Mouse (Mus musculus) stomach, postnatal 0 days (tissue): Measurements from ENCODE around the gene Enpp6. TPM values are rescaled to one million over a fixed set of nuclear protein-coding genes. Genes with fewer than 3 reads are reported as not detected.

Source experiments
- ATAC-seq: fragments of 200-750 bp; cut with Nextera tagmentation; 2 replicates; pipeline ENCODE4 v1.8.0; 2017; ENCODE audit not compliant: low FRiP score, low TSS enrichment
- DNase-seq: peaks from one replicate; pipeline ENCODE4 v3.0.0-alpha.2; 2016; ENCODE audit warnings: low spot score
- H3K27ac ChIP-seq: fragments of 300-500 bp; sonication (generic); replicated peaks from 2 replicates; pipeline ENCODE4 v1.5.1; 2014; ENCODE audit warnings: mild to moderate bottlenecking, control low read depth
- H3K27me3 ChIP-seq: fragments of 300-500 bp; sonication (generic); 2 replicates; pipeline ENCODE4 v1.6.1; 2014; ENCODE audit warnings: low read length; ENCODE audit not compliant: control insufficient read depth, insufficient read depth
- H3K36me3 ChIP-seq: fragments of 300-500 bp; sonication (generic); 2 replicates; pipeline ENCODE4 v1.6.1; 2014; ENCODE audit warnings: low read length, mixed read lengths; ENCODE audit not compliant: control insufficient read depth, insufficient read depth
- H3K4me1 ChIP-seq: fragments of 300-500 bp; sonication (generic); replicated peaks from 2 replicates; pipeline ENCODE4 v1.6.1; 2014; ENCODE audit warnings: antibody characterized with exemption; ENCODE audit not compliant: control insufficient read depth, insufficient read depth
- H3K4me2 ChIP-seq: fragments of 300-500 bp; sonication (generic); replicated peaks from 2 replicates; pipeline ENCODE4 v1.6.1; 2014; ENCODE audit warnings: low read depth, mild to moderate bottlenecking, control low read depth, moderate library complexity
- H3K4me3 ChIP-seq: fragments of 300-500 bp; sonication (generic); 2 replicates; pipeline ENCODE4 v1.5.1; 2014; ENCODE audit warnings: low read depth, low read length, control low read depth
- H3K9ac ChIP-seq: fragments of 300-500 bp; sonication (generic); 2 replicates; pipeline ENCODE4 v1.6.1; 2014; ENCODE audit warnings: mild to moderate bottlenecking, low read length, control low read depth, mixed read lengths
- H3K9me3 ChIP-seq: fragments of 300-500 bp; sonication (generic); 2 replicates; pipeline ENCODE4 v1.6.1; 2016; ENCODE audit warnings: low read length; ENCODE audit not compliant: control insufficient read depth
- CTCF ChIP-seq: IDR thresholded peaks from 2 replicates; pipeline ENCODE4 v1.5.1; 2016; ENCODE audit warnings: antibody characterized with exemption, low read depth, mild to moderate bottlenecking, moderate library complexity
- EP300 ChIP-seq: optimal IDR thresholded peaks from 2 replicates; pipeline ENCODE3; 2016; ENCODE audit warnings: antibody characterized with exemption
- WGBS: fragments of 180-500 bp; shearing (Covaris S2); extraction: QIAGEN DNeasy Blood & Tissue Kit; methylation state at CpG from one replicate; pipeline ENCODE4 v1.1.7; 2014; 5-methylcytosine and 5-hydroxymethylcytosine counted together
- polyA plus RNA-seq: library from polyadenylated mRNA; unstranded; fragments of >200 nt; fragmentation: Nextera tagmentation; extraction: Ambion mirVana; gene quantifications from 2 replicates; pipeline ENCODE4 v1.2.1, GENCODE M21; 2015

The Enpp6 gene
- polyA plus RNA-seq, 1 experiment from 2014 or later: 0.16 TPM

DNA sequence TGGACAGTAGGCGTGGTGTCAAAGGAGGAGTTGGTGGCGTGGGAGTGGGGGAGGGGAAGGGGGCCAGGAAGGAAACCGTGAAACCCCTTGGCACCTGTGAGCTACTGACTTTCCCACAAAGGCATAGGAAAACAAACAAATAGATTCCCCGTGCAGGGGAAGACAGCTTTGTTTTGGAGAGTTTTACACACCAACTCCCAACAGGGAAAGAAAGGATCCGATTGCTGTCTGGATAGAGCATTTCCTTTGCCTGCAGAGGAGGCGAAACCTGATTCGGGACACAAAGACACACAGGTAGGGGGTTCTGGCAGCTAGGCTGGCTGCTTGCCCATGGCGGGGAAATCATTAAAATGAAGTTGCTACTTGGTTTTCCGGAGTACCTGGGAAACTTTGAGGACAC, 148.9 kb downstream of the Enpp6 start:
- WGBS: 14% methylated on average over 9 of the region's 9 CpGs
- ATAC-seq (no peak), DNase-seq (peak; percentile 26)

DNA sequence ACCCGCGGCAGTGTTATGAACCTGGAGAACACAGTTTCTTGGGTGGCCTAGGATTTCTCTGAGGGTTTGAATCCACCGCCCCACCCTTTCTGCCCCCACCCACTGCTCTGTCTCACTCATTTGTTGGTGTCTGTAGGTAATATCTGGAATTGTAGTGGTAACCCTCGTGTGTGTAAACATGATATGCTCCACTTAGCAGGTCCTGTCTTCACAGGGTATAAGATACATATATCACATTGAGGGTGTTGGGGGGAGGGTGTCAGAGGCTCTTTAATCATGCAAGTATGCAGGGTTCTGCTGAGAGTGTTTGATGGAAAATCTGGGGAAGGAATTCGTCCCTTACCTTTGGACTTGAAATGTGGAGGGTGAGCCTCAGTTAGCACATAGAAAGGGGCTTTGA, 149.4 kb downstream of the Enpp6 start:
- no peak overlapping the region for H3K9ac ChIP-seq
- H3K9me3 ChIP-seq: no peaks in the 10 kb centered on the region
- no peaks in the 10 kb centered on the region for H3K4me1 ChIP-seq
- TF ChIP-seq EP300 (no peak), CTCF (no peak)
- DNase-seq: no peak
- no peaks in the 10 kb centered on the region for H3K36me3 ChIP-seq
- H3K27me3 ChIP-seq: no peaks in the 10 kb centered on the region; the same call in 1 of the 2 replicates
- WGBS: 29% methylated on average over 5 of the region's 5 CpGs
- H3K4me2 ChIP-seq: peak overlapping the region; percentile 49; the same call in 1 of the 2 replicates
- no peak for ATAC-seq
- peak overlapping the region; percentile 32; the same call in 1 of the 2 replicates for H3K4me3 ChIP-seq
- no peak overlapping the region for H3K27ac ChIP-seq

More for the DNA sequence above, 148.9 kb downstream of the Enpp6 start:
- H3K4me1 ChIP-seq: no peaks in the 10 kb centered on the region
- no peaks in the 10 kb centered on the region for H3K9me3 ChIP-seq
- H3K27ac ChIP-seq: no peak overlapping the region
- no peaks in the 10 kb centered on the region for H3K36me3 ChIP-seq
- H3K9ac ChIP-seq: 0 out of 2 replicates have a peak overlapping the region, but pooled peaks have one; percentile 23
- peak overlapping the region; percentile 32 for H3K4me3 ChIP-seq
- TF ChIP-seq CTCF: no peak
- no peak for TF ChIP-seq EP300
- peak overlapping the region; percentile 49 for H3K4me2 ChIP-seq
- no peaks in the 10 kb centered on the region; the same call in 1 of the 2 replicates for H3K27me3 ChIP-seq

DNA sequence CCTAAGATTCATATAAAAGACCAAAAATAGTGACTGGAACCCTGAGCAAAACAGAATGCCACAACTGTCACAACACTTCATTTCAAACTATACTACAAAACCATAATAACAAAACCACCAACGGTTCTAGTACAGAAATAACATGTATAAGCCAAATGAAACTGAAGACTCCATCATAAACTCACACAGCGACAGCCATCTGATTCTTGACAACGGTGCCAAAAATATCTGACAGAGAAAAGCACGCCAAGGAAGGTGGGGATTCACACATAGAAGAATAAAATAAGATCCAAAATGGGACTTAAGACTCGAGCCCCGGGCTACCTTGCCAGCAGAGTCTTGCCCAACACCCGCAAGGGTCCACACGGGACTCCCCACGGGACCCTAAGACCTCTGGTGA, 158.6 kb downstream of the Enpp6 start:
- TF ChIP-seq EP300 (no peak), CTCF (no peak)
- no peak for ATAC-seq
- Histone ChIP-seq H3K27me3 (no peaks in the 10 kb centered on the region), H3K4me2 (no peak overlapping the region), H3K27ac (no peak overlapping the region), H3K9ac (no peak overlapping the region), H3K4me1 (no peaks in the 10 kb centered on the region), H3K36me3 (no peaks in the 10 kb centered on the region), H3K4me3 (no peak overlapping the region), H3K9me3 (no peaks in the 10 kb centered on the region)
- 94% methylated on average over 6 of the region's 9 CpGs for WGBS
- DNase-seq: no peak

Other genes with a start within 250 kb of the Enpp6 start
- gene Irf2, start 247.2 kb upstream of the Enpp6 start, polyA plus RNA-seq: 23.3 and 27.0 TPM in 2 replicates